Mouse (Mus musculus): ENCODE data around the gene Acp1. TPM values are rescaled to one million over a fixed set of nuclear protein-coding genes. Genes with fewer than 3 reads are reported as not detected.

Acp1 gene
- polyA plus RNA-seq, 1 experiment from 2014 or later, result 119 TPM

DNA sequence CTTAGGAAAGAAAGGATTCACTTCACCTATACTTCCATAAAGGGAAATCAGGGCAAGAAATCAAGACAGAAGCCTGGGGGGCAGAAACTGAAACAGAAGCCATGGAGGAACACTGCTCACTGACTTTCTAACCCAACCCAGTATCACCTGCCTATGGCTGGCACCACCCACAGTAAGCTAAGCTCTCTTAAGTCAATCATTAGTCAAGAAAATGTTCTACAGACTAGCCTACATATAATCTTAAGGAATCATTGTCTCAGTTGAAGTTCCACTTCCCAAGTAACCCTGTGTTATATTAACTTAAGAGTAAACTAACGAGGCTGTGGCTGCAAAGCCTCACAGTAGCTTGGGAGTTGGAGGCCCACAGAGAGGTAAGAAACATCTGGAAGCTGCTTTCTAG is 62.9 kb downstream of the Acp1 start:
- Histone ChIP-seq H3K9me3 (ENCODE audit: control insufficient read depth, low read length) (no peaks in the 10 kb centered on the region), H3K9ac (no peak overlapping the region), H3K27me3 (ENCODE audit: control insufficient read depth, insufficient read depth, low read length) (no peaks in the 10 kb centered on the region), H3K27ac (no peak overlapping the region), H3K4me1 (replicated peaks; ENCODE audit: control insufficient read depth, insufficient read depth, low read length) (no peaks in the 10 kb centered on the region), H3K4me2 (replicated peaks) (no peak overlapping the region), H3K4me3 (replicated peaks; ENCODE audit: low read length) (no peak overlapping the region), H3K36me3 (replicated peaks; ENCODE audit: control insufficient read depth, insufficient read depth) (no peaks in the 10 kb centered on the region)
- ATAC-seq (ENCODE audit: low FRiP score) (no peak), DNase-seq (ENCODE audit: low spot score) (no peak)
- WGBS, result 87% methylated on average over 1 of the region's 1 CpGs

Other genes starting within 250 kb of the Acp1 start
- gene Alkal2, start 27.3 kb downstream of the Acp1 start, polyA plus RNA-seq (2014; fragmentation: Nextera tagmentation; extraction: Ambion mirVana), result 0.56 and 0.83 TPM in 2 replicates
- 49.9 and 53.9 TPM in 2 replicates for gene Sh3yl1, start 79 bp upstream of the Acp1 start, polyA plus RNA-seq (2014; fragmentation: Nextera tagmentation; extraction: Ambion mirVana)
- not detected in 2 replicates for gene Fam110c, start 162.3 kb upstream of the Acp1 start, polyA plus RNA-seq (2014; fragmentation: Nextera tagmentation; extraction: Ambion mirVana)

All from hindbrain, embryonic 14.5 days (tissue).